Mouse (Mus musculus) neural tube, embryonic 11.5 days (tissue): Measurements from ENCODE around the gene Gm20388. TPM values are rescaled to one million over a fixed set of nuclear protein-coding genes. Genes with fewer than 3 reads are reported as not detected.

Source experiments
- ATAC-seq: fragments of 200-750 bp; cut with Nextera tagmentation; 2 replicates; pipeline ENCODE4 v1.8.0; 2017; ENCODE audit warnings: moderate number of reproducible peaks, mild to moderate bottlenecking, moderate TSS enrichment, moderate library complexity; ENCODE audit not compliant: insufficient read depth, low FRiP score, low TSS enrichment
- DNase-seq: peaks from one replicate; pipeline ENCODE4 v3.0.0-alpha.2; 2015; ENCODE audit warnings: low spot score
- H3K27ac ChIP-seq: fragments of 300-500 bp; sonication (generic); 2 replicates; pipeline ENCODE4 v1.5.1; 2014; ENCODE audit warnings: low read depth, mild to moderate bottlenecking, low read length
- H3K27me3 ChIP-seq: fragments of 300-500 bp; sonication (generic); 2 replicates; pipeline ENCODE4 v1.6.1; 2014; ENCODE audit warnings: mild to moderate bottlenecking, low read length, mixed read lengths; ENCODE audit not compliant: control insufficient read depth, insufficient read depth
- H3K36me3 ChIP-seq: fragments of 300-500 bp; sonication (generic); 2 replicates; pipeline ENCODE4 v1.6.1; 2014; ENCODE audit warnings: mild to moderate bottlenecking, low read length, moderate library complexity, mixed read lengths; ENCODE audit not compliant: control insufficient read depth, insufficient read depth
- H3K4me1 ChIP-seq: fragments of 300-500 bp; sonication (generic); 2 replicates; pipeline ENCODE4 v1.6.1; 2014; ENCODE audit warnings: low read length, mixed read lengths; ENCODE audit not compliant: control insufficient read depth, insufficient read depth
- H3K4me2 ChIP-seq: fragments of 300-500 bp; sonication (generic); 2 replicates; pipeline ENCODE4 v1.6.1; 2014; ENCODE audit warnings: low read depth, mild to moderate bottlenecking, moderate library complexity
- H3K4me3 ChIP-seq: fragments of 300-500 bp; sonication (generic); 2 replicates; pipeline ENCODE4 v1.5.1; 2014; ENCODE audit warnings: low read depth, low read length
- H3K9ac ChIP-seq: fragments of 300-500 bp; sonication (generic); 2 replicates; pipeline ENCODE4 v1.6.1; 2014; ENCODE audit warnings: mild to moderate bottlenecking, low read length
- H3K9me3 ChIP-seq: fragments of 300-500 bp; sonication (generic); 2 replicates; pipeline ENCODE4 v1.6.1; 2016; ENCODE audit warnings: low read length; ENCODE audit not compliant: control insufficient read depth
- WGBS: fragments of 180-500 bp; shearing (Covaris S2); extraction: QIAGEN DNeasy Blood & Tissue Kit; methylation state at CpG from one replicate; pipeline ENCODE4 v1.1.7; 2014; 5-methylcytosine and 5-hydroxymethylcytosine counted together
- polyA plus RNA-seq: library from polyadenylated mRNA; unstranded; fragments of >200 nt; fragmentation: Nextera tagmentation; extraction: Ambion mirVana; gene quantifications from 2 replicates; pipeline ENCODE4 v1.2.1, GENCODE M21; 2014

The Gm20388 gene
- polyA plus RNA-seq, 1 experiment from 2014 or later, result not detected

- peaks cover 33% of the 10 kb centered on the region for H3K4me1 ChIP-seq
- no peaks in the 10 kb centered on the region for H3K36me3 ChIP-seq
- DNase-seq (no peak), ATAC-seq (no peak)
- no peak overlapping the region for H3K27ac ChIP-seq
- no peak overlapping the region for H3K4me2 ChIP-seq
- 18% methylated on average over 19 of the region's 19 CpGs for WGBS
- H3K4me3 ChIP-seq, result no peak overlapping the region
- no peak overlapping the region for H3K9ac ChIP-seq
- no peaks in the 10 kb centered on the region for H3K27me3 ChIP-seq
- no peaks in the 10 kb centered on the region for H3K9me3 ChIP-seq
These were observed 2831.8 kb downstream of the Gm20388 start for GRCm38 (mm10) chr8:122742471-122742870.

DNA sequence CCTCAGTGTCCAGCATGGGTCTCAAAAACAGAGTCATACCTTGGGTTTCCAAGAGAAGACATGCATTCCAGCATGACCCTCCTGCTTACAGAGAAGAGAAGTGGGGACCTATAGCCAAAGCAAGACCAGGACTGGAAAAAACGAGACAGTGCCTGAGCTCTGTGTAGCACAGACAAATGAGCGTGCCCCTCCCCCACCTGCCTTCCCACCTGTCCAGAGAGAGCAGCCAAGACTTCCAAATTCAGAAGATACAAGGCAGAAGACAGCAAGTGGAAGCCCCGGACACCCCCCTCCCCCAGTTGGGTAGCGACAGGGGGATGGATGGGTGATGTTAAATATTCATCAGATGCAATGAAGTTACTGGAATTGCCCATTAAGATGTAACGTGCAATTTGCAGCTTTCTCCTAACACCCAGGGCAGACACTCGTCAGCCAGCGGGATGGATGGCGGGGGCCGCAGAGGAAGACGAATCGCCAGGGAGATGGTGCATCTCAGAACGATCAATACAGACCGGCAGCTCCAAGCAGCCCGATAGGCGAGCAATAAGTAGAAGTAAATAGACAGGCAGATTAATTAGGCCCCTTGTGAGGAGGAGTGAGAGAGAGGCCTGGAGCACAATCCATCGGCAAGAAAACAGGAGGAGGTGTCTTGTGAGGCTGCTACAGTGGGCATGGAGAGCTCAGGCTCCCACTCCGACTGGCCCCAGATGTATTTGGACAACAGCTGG lies 2834.5 kb downstream of the Gm20388 start:
- Histone ChIP-seq H3K4me1 (peaks cover 37% of the 10 kb centered on the region), H3K4me3 (peak overlapping the region; percentile 12; the same call in 1 of the 2 replicates), H3K27ac (peak overlapping the region; percentile 94), H3K27me3 (no peaks in the 10 kb centered on the region), H3K9me3 (no peaks in the 10 kb centered on the region), H3K4me2 (peak overlapping the region; percentile 27), H3K36me3 (no peaks in the 10 kb centered on the region), H3K9ac (peak overlapping the region; percentile 47)
- ATAC-seq, result peak; percentile 44
- 24% methylated on average over 17 of the region's 17 CpGs for WGBS
- peak; percentile 62 for DNase-seq

DNA sequence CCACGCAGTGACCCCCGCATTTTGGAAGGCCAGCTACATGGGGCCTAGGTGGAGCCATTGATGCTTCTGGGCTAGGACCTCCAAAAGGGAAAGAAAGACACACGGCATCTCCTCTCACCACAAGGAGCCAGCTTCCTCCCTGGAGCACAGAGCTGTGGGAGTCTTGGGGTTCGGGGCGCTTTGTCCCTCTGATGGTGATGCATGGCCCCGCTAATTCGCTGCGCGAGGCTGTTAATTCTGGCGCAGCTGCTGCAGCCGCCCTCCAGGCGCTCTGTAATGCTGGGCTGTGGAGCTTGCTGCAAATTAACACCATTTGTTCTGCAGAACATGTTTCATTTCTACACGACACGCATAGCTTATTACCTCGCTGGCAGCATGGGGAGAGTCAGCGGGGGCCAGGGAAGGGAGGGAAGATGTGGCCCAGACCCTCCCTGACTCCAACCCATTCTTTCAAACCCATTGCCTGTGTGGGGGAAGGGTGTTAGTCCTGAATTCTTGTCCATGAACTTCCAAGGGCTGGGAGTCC lies 2835.2 kb downstream of the Gm20388 start:
- Histone ChIP-seq H3K9ac (peak overlapping the region; percentile 47), H3K27ac (peak overlapping the region; percentile 94), H3K27me3 (no peaks in the 10 kb centered on the region)

DNA sequence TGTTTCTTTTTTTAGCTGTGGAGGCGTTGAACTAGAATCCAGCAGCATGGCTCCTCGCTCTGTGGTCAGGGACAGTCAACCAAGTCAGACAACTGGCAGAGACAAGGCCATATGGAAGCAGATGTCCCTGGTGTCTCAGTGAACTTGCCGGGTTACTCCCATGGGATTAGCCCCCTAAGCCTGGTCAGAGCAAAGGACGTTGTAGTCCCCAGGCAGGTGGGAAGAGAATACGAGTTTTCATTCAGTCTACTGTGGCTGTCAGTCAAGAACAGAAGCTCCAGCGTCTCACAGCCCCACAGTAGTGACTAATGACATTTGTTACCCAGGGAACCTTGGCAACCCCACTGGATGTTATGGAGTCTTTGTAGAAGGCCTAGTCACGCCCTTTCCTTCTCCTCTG lies 2835.8 kb downstream of the Gm20388 start:
- no peaks in the 10 kb centered on the region for H3K27me3 ChIP-seq
- ATAC-seq (no peak), DNase-seq (no peak)
- peak overlapping the region; percentile 94 for H3K27ac ChIP-seq
- no peaks in the 10 kb centered on the region for H3K9me3 ChIP-seq
- 49% methylated on average over 7 of the region's 7 CpGs for WGBS
- H3K4me2 ChIP-seq, result no peak overlapping the region
- no peaks in the 10 kb centered on the region for H3K36me3 ChIP-seq
- no peak overlapping the region for H3K4me3 ChIP-seq
- no peak overlapping the region for H3K9ac ChIP-seq
- H3K4me1 ChIP-seq, result peaks cover 37% of the 10 kb centered on the region

More for the DNA sequence above, 2835.2 kb downstream of the Gm20388 start:
- ATAC-seq (peak; percentile 73), DNase-seq (peak; percentile 79)
- Histone ChIP-seq H3K9me3 (no peaks in the 10 kb centered on the region), H3K36me3 (no peaks in the 10 kb centered on the region), H3K4me1 (peaks cover 37% of the 10 kb centered on the region), H3K4me3 (peak overlapping the region; percentile 12; the same call in 1 of the 2 replicates), H3K4me2 (peak overlapping the region; percentile 27)
- WGBS, result 4% methylated on average over 16 of the region's 16 CpGs

DNA sequence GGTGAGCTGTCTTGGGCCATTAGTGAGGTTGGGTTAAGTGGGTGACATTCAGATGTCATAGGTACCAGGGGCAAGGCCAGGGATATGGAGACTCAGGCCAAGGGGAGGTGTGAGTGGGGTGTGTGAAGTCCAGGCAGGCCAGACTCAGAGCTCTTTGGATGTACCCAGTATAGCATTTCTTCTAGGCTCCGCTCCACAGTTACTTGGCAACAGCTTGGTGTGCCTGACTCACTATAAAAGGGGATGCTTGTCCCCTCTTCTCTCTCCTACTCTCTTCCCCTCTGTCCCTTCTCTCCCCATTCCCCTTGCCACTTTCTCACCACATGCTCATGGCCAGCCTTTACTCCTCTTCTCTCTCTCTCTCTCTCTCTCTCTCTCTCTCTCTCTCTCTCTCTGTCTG lies 2837.2 kb downstream of the Gm20388 start:
- WGBS, result 78% methylated on average over 1 of the region's 1 CpGs
- Histone ChIP-seq H3K9ac (no peak overlapping the region), H3K27ac (0 out of 2 replicates have a peak overlapping the region, but pooled peaks have one; percentile 14), H3K9me3 (no peaks in the 10 kb centered on the region), H3K4me1 (peaks cover 32% of the 10 kb centered on the region), H3K4me3 (no peak overlapping the region), H3K36me3 (no peaks in the 10 kb centered on the region), H3K27me3 (no peaks in the 10 kb centered on the region), H3K4me2 (no peak overlapping the region)
- no peak for ATAC-seq
- no peak for DNase-seq

DNA sequence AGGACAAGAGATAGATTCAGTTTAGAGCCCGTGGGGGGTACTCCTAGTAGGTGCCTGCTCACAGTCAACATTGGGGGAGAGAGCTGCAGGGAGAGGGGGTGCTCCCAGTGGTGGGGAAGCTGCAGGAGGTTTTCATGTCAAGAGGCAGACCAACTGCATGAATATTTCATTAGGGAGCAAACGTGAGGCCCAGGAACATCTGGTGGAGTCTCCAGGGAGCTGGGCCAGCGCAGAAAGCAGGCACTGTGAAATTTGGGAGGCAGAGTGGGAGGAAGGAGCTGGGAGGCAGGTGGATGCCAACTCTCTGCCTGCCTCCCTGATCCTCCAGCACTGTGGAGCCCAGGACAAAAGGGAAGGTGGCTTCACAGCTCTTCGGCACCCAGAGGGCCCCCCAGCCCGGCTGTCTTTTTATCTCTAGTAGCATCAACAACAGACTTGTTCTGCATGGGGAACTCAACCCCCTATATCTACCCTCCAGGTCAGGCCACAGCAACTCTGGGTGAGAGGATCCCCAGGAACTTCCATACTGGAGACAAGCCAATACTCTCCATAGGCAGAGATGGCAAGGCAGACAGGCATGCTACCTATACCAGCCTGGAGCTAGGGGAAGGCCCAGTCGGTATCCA lies 2838.8 kb downstream of the Gm20388 start:
- DNase-seq, result no peak
- ATAC-seq, result no peak
- H3K4me3 ChIP-seq, result no peak overlapping the region
- H3K27me3 ChIP-seq, result no peaks in the 10 kb centered on the region
- H3K4me2 ChIP-seq, result no peak overlapping the region
- H3K4me1 ChIP-seq, result peaks cover 28% of the 10 kb centered on the region
- H3K27ac ChIP-seq, result no peak overlapping the region
- H3K9ac ChIP-seq, result no peak overlapping the region
- no peaks in the 10 kb centered on the region for H3K9me3 ChIP-seq
- H3K36me3 ChIP-seq, result no peaks in the 10 kb centered on the region
- WGBS, result 48% methylated on average over 6 of the region's 6 CpGs

GRCm38 (mm10) chr8:122751342-122751741 lies 2840.7 kb downstream of the Gm20388 start:
- H3K9ac ChIP-seq, result no peak overlapping the region
- DNase-seq (no peak), ATAC-seq (no peak)
- 80% methylated on average over 5 of the region's 5 CpGs for WGBS
- H3K9me3 ChIP-seq, result no peaks in the 10 kb centered on the region
- no peak overlapping the region for H3K4me3 ChIP-seq
- no peaks in the 10 kb centered on the region for H3K27me3 ChIP-seq
- H3K4me1 ChIP-seq, result peaks cover 11% of the 10 kb centered on the region
- no peak overlapping the region for H3K4me2 ChIP-seq
- no peak overlapping the region for H3K27ac ChIP-seq
- H3K36me3 ChIP-seq, result no peaks in the 10 kb centered on the region

DNA sequence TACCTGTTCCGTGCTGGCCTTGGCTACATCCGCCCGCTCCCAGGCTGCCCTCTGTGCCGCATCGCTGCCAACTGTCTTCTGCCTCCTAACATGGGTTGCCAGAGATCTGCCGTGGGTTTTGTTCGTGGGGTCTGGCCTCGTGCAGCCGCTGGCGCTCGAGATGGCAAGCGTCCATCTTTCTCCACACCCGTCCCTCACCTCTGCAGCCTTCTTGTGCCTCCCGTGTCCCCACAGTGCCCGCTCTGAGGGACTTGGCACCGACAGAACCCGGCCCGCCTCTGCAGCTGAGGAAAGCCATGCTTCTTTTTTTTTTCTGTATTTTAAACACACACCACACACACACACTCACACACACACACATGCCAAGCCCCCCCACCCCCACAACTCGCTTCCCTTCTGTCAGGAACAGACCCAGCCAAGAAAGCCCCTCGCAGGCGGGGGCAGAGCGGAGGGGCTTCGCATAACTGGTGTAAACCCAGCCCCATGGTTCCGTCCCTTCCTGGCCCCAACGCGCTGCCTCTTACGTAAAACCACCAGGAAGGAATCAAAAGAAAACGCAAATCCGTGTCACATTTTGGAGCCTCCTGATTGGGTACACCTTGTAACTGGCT lies 2841.6 kb downstream of the Gm20388 start:
- no peak for DNase-seq
- H3K9me3 ChIP-seq, result no peaks in the 10 kb centered on the region
- no peaks in the 10 kb centered on the region for H3K27me3 ChIP-seq
- peaks cover 7% of the 10 kb centered on the region; the same call in 1 of the 2 replicates for H3K4me1 ChIP-seq
- H3K36me3 ChIP-seq, result no peaks in the 10 kb centered on the region
- no peak overlapping the region for H3K4me2 ChIP-seq
- no peak overlapping the region for H3K9ac ChIP-seq
- no peak overlapping the region for H3K4me3 ChIP-seq
- no peak for ATAC-seq
- H3K27ac ChIP-seq, result no peak overlapping the region
- 87% methylated on average over 28 of the region's 29 CpGs for WGBS
